Mouse (Mus musculus) G1E (cell line): ENCODE measurements around the gene Cacna1c. TPM values are rescaled to one million over a fixed set of nuclear protein-coding genes. Genes with fewer than 3 reads are reported as not detected.

Experiments used
- ATAC-seq: 2 replicates; pipeline ENCODE4 v1.8.0; 2016; ENCODE audit warnings: mild to moderate bottlenecking; ENCODE audit not compliant: insufficient number of reproducible peaks, poor library complexity, low FRiP score, severe bottlenecking; ENCODE audit errors: extremely low read depth
- DNase-seq: peaks from one replicate; pipeline ENCODE4 v3.0.0; 2012; ENCODE audit warnings: low spot score
- H3K27me3 ChIP-seq: 2 replicates; pipeline ENCODE4 v1.6.1; 2012; ENCODE audit warnings: mild to moderate bottlenecking, low read length, inconsistent platforms; ENCODE audit not compliant: insufficient read depth
- H3K36me3 ChIP-seq: replicated peaks from 2 replicates; pipeline ENCODE3; 2012; ENCODE audit warnings: mild to moderate bottlenecking, inconsistent platforms
- H3K4me1 ChIP-seq: 2 replicates; pipeline ENCODE4 v1.6.1; 2012; ENCODE audit warnings: low read depth, low read length, inconsistent platforms, mixed read lengths; ENCODE audit not compliant: insufficient read depth
- H3K4me3 ChIP-seq: 2 replicates; pipeline ENCODE4 v1.5.1; 2012; ENCODE audit warnings: low read depth, mild to moderate bottlenecking, inconsistent platforms, low read length, moderate library complexity, mixed read lengths
- H3K9me3 ChIP-seq: replicated peaks from 2 replicates; pipeline ENCODE4 v1.6.1; 2012; ENCODE audit warnings: inconsistent platforms
- CTCF ChIP-seq: IDR thresholded peaks from 2 replicates; pipeline ENCODE4 v1.5.1; 2012; ENCODE audit warnings: low read depth, low read length, inconsistent platforms, mixed read lengths
- GATA1 ChIP-seq: IDR thresholded peaks from 2 replicates; pipeline ENCODE4 v1.6.1; 2012; ENCODE audit warnings: borderline replicate concordance, low read length, inconsistent platforms, mixed read lengths
- GATA2 ChIP-seq: IDR thresholded peaks from 2 replicates; pipeline ENCODE4 v1.6.1; 2012; ENCODE audit warnings: low read depth, low read length, inconsistent platforms, borderline replicate concordance
- POLR2AphosphoS5 ChIP-seq: IDR thresholded peaks from 2 replicates; pipeline ENCODE4 v1.6.1; 2012; ENCODE audit warnings: low read depth, low read length, inconsistent platforms; ENCODE audit not compliant: insufficient replicate concordance
- TAL1 ChIP-seq: conservative IDR thresholded peaks from 2 replicates; pipeline ENCODE4 v1.6.1; 2012; ENCODE audit warnings: low read depth, low read length, inconsistent platforms, mixed read lengths
- polyA plus RNA-seq: library from polyadenylated mRNA; stranded (reverse); fragments of >175 nt; gene quantifications from 2 replicates; pipeline ENCODE4 v1.2.3, GENCODE M21; 2012
- total RNA-seq, 2 experiments: library from RNA; stranded (forward) in 1 of 2; stranded (reverse) in 1 of 2; fragments of 200-1000 nt in 1 of 2; fragments of >200 nt in 1 of 2; fragmentation: Nextera tagmentation in 1 of 2; gene quantifications; 2 replicates each; pipeline ENCODE4 v1.2.3; 2014 to 2017

The Cacna1c gene
- total and polyA plus RNA-seq, 3 experiments: 0.11 TPM; not detected in 2

- H3K4me1 ChIP-seq: no peaks in the 10 kb centered on the region
- peaks cover 61% of the 10 kb centered on the region for H3K9me3 ChIP-seq
- no peaks in the 10 kb centered on the region for H3K27me3 ChIP-seq
- no peak overlapping the region for H3K4me3 ChIP-seq
- DNase-seq: no peak
- TF ChIP-seq CTCF (no peak), GATA1 (no peak), GATA2 (no peak), POLR2AphosphoS5 (no peak), TAL1 (no peak)
- no peaks in the 10 kb centered on the region for H3K36me3 ChIP-seq
- ATAC-seq: no peak
Observed at GRCm38 (mm10) chr6:118736491-118736890, 459.7 kb downstream of the Cacna1c start.

GRCm38 (mm10) chr6:118735145-118735544, 461.1 kb downstream of the Cacna1c start:
- Histone ChIP-seq H3K27me3 (no peaks in the 10 kb centered on the region), H3K4me1 (no peaks in the 10 kb centered on the region), H3K36me3 (no peaks in the 10 kb centered on the region), H3K9me3 (peaks cover 53% of the 10 kb centered on the region), H3K4me3 (no peak overlapping the region)
- ATAC-seq (no peak), DNase-seq (no peak)
- TF ChIP-seq POLR2AphosphoS5: no peak
- TF ChIP-seq CTCF: no peak
- TF ChIP-seq GATA1: no peak
- no peak for TF ChIP-seq GATA2
- no peak for TF ChIP-seq TAL1

- Histone ChIP-seq H3K4me3 (no peak overlapping the region), H3K4me1 (no peaks in the 10 kb centered on the region), H3K27me3 (no peaks in the 10 kb centered on the region), H3K9me3 (peaks cover 48% of the 10 kb centered on the region), H3K36me3 (no peaks in the 10 kb centered on the region)
- ATAC-seq (no peak), DNase-seq (no peak)
- TF ChIP-seq CTCF (no peak), POLR2AphosphoS5 (no peak), GATA2 (no peak), TAL1 (no peak), GATA1 (no peak)
Observed at GRCm38 (mm10) chr6:118731937-118732336, 464.3 kb downstream of the Cacna1c start.

- TF ChIP-seq GATA2 (no peak), GATA1 (no peak), TAL1 (no peak), POLR2AphosphoS5 (no peak), CTCF (no peak)
- Histone ChIP-seq H3K9me3 (peaks cover 64% of the 10 kb centered on the region), H3K27me3 (no peaks in the 10 kb centered on the region), H3K4me1 (no peaks in the 10 kb centered on the region), H3K36me3 (no peaks in the 10 kb centered on the region), H3K4me3 (no peak overlapping the region)
- DNase-seq: no peak
- ATAC-seq: no peak
Observed at GRCm38 (mm10) chr6:118724908-118725307, 471.3 kb downstream of the Cacna1c start.

GRCm38 (mm10) chr6:118724388-118724787, 471.8 kb downstream of the Cacna1c start:
- TF ChIP-seq POLR2AphosphoS5: no peak
- TF ChIP-seq GATA2: no peak
- no peak for TF ChIP-seq GATA1
- no peak for TF ChIP-seq CTCF
- no peak for TF ChIP-seq TAL1
- no peak for DNase-seq
- no peaks in the 10 kb centered on the region for H3K27me3 ChIP-seq

GRCm38 (mm10) chr6:118722336-118722735, 473.9 kb downstream of the Cacna1c start:
- Histone ChIP-seq H3K36me3 (no peaks in the 10 kb centered on the region), H3K4me1 (no peaks in the 10 kb centered on the region), H3K4me3 (no peak overlapping the region), H3K27me3 (no peaks in the 10 kb centered on the region), H3K9me3 (peaks cover 70% of the 10 kb centered on the region)
- DNase-seq: no peak
- TF ChIP-seq GATA1: no peak
- TF ChIP-seq GATA2: no peak
- no peak for TF ChIP-seq CTCF
- TF ChIP-seq TAL1: no peak
- no peak for TF ChIP-seq POLR2AphosphoS5
- ATAC-seq: no peak

More at GRCm38 (mm10) chr6:118724388-118724787, 471.8 kb downstream of the Cacna1c start:
- ATAC-seq: no peak
- Histone ChIP-seq H3K4me1 (no peaks in the 10 kb centered on the region), H3K36me3 (no peaks in the 10 kb centered on the region), H3K4me3 (no peak overlapping the region), H3K9me3 (peaks cover 67% of the 10 kb centered on the region)
